Mouse (Mus musculus): ENCODE measurements at regions not wholly inside any gene's neighbourhood (a gene's known extent, or its start where the extent isn't known, plus 50 kb on each side); places are given as distances from the start of the nearest gene placed in this dataset.

DNA sequence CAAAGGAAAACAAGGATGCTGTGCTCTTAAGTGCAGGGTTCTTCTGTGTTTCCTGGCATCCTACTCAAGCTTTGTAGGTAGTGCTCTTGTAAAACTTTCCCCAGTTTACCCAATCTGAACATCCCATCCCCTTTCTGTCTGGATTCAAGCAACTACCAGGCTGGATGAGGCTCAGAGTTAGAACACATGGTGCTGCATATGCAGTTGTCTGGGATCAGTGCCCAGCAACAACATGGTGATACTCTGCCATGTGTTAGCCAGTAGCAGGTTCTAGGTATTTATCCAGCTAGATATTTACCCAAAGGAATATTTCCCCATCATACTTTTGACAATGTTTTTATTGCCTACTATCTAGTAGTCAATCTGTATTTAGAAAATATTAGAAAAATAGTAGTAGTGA is 78.8 kb upstream of the Pou6f2 start:
- H3K4me1 ChIP-seq = 0 out of 2 replicates have a peak, but pooled peaks cover 2% of the 10 kb centered on the region
- no peak for DNase-seq (ENCODE audit: low spot score)
- H3K4me3 ChIP-seq = no peak overlapping the region
- H3K36me3 ChIP-seq = no peaks in the 10 kb centered on the region
- H3K9me3 ChIP-seq (replicated peaks) = no peaks in the 10 kb centered on the region
- no peak overlapping the region for H3K27ac ChIP-seq (replicated peaks)
- H3K27me3 ChIP-seq (ENCODE audit: low read depth, poor library complexity, severe bottlenecking) = no peaks in the 10 kb centered on the region

DNA sequence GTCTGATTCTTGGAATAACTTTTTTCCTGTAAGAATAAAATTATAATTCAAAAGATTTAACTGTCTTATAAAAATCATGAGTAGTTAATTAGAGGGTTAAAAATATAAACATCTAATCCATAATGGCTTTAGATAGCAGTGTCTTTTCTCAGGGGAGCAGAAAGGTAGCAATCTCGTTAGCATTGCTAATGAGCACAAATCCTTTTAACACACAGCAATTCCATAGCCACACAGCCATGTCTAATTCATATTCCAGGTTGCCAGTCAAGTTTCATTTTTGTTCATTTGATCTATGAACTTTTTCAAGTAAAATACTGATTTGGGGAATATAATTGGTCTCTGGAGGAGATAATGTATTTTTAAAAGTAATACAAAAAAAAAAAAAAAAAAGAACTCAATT is 74.0 kb upstream of the Pou6f2 start:
- no peaks in the 10 kb centered on the region for H3K27me3 ChIP-seq (ENCODE audit: low read depth, poor library complexity, severe bottlenecking)
- H3K4me1 ChIP-seq = 0 out of 2 replicates have a peak, but pooled peaks cover 2% of the 10 kb centered on the region
- H3K9me3 ChIP-seq (replicated peaks) = no peaks in the 10 kb centered on the region
- no peak overlapping the region for H3K27ac ChIP-seq (replicated peaks)
- 67% methylated on average over 1 of the region's 1 CpGs for WGBS
- DNase-seq (ENCODE audit: low spot score) = no peak
- H3K36me3 ChIP-seq = no peaks in the 10 kb centered on the region
- H3K4me3 ChIP-seq = no peak overlapping the region

DNA sequence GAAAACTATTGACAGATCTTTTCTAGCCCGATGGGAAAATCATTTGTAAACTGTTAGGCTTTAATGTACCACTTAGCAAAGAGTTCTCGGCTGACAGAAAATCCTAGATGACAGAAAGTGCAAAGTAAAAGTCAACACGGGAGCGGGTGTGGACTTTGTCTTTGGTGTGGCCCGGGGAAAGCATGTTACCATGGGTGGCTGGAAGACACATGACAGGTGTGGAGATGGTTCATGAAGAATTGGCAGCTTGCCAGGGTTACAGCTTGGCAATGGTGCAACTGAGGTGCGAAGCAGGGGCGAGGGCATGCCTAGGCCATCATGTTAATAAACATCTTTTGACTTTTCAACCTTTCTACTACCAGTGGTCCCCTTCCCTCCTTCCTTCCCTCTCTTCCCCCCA is 68.4 kb upstream of the Pou6f2 start:
- H3K4me3 ChIP-seq = no peak overlapping the region

DNA sequence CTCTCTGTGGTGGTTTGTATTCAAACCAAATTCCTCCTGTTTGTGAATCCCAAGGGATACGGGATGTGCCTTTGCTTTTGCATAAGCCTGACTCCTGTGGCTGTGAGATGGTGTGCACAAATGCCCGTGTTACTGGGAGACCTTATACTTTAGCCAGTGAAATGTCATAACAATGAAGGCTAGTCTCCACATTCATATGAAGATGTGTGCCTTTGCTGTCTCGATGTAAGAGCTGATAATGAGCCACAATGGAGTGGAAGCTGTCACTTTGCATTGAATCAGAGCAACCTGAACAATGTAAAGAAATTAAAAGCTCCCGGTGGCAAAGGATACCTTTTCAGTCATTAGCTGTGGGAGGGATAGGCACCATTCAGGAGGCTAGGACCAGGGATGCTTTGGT is 64.7 kb upstream of the Pou6f2 start:
- peaks cover 8% of the 10 kb centered on the region for H3K4me1 ChIP-seq
- no peak overlapping the region for H3K27ac ChIP-seq (replicated peaks)
- no peak overlapping the region for H3K4me3 ChIP-seq
- no peak for DNase-seq (ENCODE audit: low spot score)
- no peaks in the 10 kb centered on the region for H3K27me3 ChIP-seq (ENCODE audit: low read depth, poor library complexity, severe bottlenecking)
- H3K9me3 ChIP-seq (replicated peaks) = no peaks in the 10 kb centered on the region
- H3K36me3 ChIP-seq = no peaks in the 10 kb centered on the region
- 20% methylated on average over 4 of the region's 4 CpGs for WGBS

More for the DNA sequence above, 68.4 kb upstream of the Pou6f2 start:
- no peak for DNase-seq (ENCODE audit: low spot score)
- H3K36me3 ChIP-seq = no peaks in the 10 kb centered on the region
- peaks cover 4% of the 10 kb centered on the region for H3K4me1 ChIP-seq
- H3K27me3 ChIP-seq (ENCODE audit: low read depth, poor library complexity, severe bottlenecking) = no peaks in the 10 kb centered on the region
- H3K27ac ChIP-seq (replicated peaks) = no peak overlapping the region
- no peaks in the 10 kb centered on the region for H3K9me3 ChIP-seq (replicated peaks)
- WGBS = 93% methylated on average over 7 of the region's 7 CpGs

DNA sequence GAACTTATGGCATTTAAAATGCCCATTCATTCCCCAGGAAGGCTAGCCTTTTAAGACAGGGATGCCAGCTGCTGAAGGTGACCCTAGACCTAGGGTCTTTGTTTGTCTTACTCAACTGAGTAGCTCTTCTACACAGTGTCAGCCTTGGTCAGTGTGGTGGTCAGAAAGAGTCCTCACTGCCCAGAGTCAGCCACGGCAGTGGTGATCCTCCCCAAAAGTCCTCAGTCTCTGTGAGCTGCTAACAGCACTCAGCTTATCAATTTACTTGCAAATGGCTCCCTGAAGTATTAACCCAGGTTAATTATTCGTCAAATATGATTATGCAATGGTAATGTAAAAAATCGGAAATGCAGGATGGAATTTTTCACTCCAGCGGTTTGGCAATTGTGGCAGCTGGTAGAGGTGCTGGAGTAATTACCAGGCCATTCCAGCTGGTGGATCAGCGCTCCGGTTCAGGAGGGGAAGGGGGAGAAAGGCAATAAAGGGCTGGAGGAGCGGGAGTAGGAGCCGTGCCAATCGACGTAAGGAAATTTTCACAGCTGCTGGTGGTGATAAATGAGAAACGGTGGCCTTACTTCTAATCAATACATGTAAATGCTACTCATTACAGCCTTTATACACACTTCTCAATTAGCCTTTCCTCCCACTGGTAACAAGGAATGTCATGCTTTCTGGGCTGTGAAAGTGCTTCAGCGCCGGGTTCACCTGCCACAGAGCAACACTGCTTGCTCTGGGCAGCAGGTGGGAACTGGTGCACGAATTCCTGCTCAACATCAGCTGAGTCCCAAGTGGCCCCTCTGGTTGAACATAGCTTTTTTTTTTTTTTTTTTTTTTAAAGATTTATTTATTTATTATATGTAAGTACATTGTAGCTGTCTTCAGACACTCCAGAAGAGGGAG is 60.1 kb upstream of the Pou6f2 start:
- H3K4me1 ChIP-seq = peaks cover 9% of the 10 kb centered on the region
- H3K4me3 ChIP-seq = no peak overlapping the region
- H3K9me3 ChIP-seq (replicated peaks) = no peaks in the 10 kb centered on the region
- 60% methylated on average over 14 of the region's 14 CpGs for WGBS
- no peak overlapping the region for H3K27ac ChIP-seq (replicated peaks)
- H3K27me3 ChIP-seq (ENCODE audit: low read depth, poor library complexity, severe bottlenecking) = no peaks in the 10 kb centered on the region
- DNase-seq (ENCODE audit: low spot score) = no peak
- H3K36me3 ChIP-seq = no peaks in the 10 kb centered on the region
